Mouse (Mus musculus): ENCODE results near the gene Prdm12. TPM values are rescaled to one million over a fixed set of nuclear protein-coding genes. Genes with fewer than 3 reads are reported as not detected.
"Not testable (repeated sequence)": the region's sequence is repeated elsewhere in the genome, so short reads cannot be mapped to it uniquely, and the experiment has no call there.

Prdm12 gene
- total RNA-seq, 2 experiments from 2014 or later = not detected

DNA sequence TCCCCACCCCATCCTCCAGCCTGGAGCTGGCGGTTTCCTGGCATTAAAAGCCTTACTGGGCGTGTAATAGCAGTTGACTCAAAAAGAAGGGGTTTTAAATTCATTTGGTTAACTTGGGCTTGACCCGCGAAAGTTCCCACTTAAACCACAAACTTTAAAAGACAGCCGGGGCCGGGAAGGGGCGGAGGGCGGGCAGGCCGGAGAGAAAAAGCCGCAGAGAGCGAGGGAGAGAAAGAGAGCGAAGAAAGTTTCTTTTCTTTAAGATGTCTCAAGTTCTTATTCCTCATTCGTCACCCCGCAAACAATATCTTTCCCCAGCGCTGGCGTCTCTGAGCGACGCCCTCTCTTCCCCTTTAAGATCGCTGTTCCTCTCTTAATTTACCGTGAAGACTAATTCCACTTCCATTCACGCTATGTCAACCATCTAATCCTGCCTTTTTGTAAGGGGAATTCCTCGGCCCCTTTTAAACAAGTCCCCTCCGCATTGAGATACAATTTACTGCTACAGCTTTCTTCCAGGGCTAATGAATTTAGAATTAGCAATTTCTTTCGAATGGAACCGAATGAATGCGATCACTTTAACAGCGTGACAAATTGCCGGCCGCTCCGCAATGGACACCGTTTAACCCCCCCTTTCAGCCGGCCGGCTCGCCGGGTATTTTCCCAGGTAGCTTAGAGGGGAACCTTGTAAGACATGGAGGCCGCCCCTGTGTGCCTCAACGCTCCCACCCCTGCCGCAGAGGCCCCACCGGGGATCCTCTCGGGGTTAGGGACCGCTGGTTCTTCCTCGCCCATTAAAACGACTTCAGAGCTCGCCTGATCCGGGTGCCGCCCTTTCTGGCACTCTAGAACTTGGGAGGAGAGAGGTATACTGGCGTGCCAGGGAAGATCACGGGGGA lies 1.0 kb downstream of the Prdm12 start:
- no peak for DNase-seq (ENCODE audit: extremely low spot score in 1 of 2, low spot score in 1 of 2)

GRCm38 (mm10) chr2:31641508-31641830 lies 1.6 kb downstream of the Prdm12 start:
- DNase-seq (ENCODE audit: extremely low spot score in 1 of 2, low spot score in 1 of 2) = no peak

DNA sequence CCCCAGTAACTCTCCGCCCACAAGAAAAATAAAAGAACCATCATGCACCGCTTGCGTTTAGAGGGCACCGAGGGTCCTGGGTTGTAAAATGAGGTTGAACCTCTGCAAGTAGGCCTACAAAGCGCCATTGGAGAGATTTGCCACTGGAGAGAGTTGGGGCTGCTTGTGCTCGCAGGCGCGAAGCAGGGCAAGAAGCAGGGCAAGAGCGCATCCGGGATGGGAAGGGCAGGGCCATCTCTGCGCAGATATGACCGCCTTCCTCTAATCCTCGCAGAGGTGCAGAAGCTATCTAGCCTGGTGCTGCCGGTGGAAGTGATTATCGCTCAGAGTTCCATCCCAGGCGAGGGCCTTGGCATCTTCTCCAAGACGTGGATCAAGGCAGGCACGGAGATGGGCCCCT lies 2.1 kb downstream of the Prdm12 start:
- DNase-seq (ENCODE audit: extremely low spot score in 1 of 2, low spot score in 1 of 2) = no peak

GRCm38 (mm10) chr2:31653971-31654853 lies 14.4 kb downstream of the Prdm12 start:
- DNase-seq (ENCODE audit: extremely low spot score in 1 of 2, low spot score in 1 of 2) = peak; percentile 41 to 50

DNA sequence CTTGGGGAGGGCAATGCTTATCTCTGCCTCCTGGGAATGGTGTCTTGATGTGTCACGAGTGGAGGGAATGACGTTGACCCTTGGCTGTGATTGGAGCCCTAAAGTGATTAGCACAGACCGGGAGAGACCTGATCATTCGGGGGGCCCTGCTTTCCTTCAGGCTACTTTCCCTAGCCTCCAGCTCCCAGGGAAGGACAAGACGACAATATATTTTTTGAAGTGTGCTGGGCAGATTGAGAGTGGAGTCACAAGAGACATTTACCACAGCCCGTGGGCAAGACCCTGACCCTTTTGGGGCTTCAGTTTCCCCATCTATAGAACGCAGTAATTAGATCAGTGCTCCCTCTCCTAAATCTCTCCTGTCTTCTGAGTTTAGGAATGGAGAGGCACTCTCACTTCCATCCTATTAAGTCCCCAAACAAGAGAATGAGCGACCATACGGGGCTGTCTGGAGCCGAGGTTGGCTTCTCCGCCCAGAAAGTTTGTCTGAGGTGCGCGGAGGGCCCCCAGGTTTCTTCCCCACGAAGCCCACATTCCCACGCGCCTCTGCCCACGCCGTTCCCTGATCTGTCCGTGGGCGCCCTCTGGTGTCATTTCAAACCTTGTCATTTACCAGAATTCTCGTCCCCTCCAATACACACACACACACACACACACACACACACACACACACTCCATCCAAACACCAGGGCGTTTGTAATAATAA lies 15.2 kb downstream of the Prdm12 start:
- DNase-seq (ENCODE audit: extremely low spot score in 1 of 2, low spot score in 1 of 2) = peak; percentile 62 to 86

DNA sequence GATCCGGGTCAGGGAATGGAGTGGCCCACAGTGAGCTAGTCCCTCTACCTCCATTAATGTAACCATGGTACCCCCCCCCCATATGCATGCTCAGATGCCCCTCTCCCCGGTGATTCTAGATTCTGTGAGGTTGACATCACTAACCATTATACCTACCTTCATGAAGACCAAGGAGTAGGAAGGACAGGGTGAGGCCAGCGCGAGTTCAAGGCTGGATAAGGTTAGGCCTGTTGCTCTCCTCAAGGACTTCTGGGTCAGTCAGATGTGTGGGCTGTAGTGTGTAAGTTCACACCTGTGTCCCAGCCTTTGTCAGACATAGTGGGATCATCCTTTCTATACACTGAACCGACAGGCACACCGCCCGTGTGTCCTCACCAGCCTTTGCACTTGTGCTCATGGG lies 16.5 kb downstream of the Prdm12 start:
- no peak for DNase-seq (ENCODE audit: extremely low spot score in 1 of 2, low spot score in 1 of 2)

GRCm38 (mm10) chr2:31662939-31663803 lies 23.3 kb downstream of the Prdm12 start:
- DNase-seq (ENCODE audit: extremely low spot score in 1 of 2, low spot score in 1 of 2) = no peak

DNA sequence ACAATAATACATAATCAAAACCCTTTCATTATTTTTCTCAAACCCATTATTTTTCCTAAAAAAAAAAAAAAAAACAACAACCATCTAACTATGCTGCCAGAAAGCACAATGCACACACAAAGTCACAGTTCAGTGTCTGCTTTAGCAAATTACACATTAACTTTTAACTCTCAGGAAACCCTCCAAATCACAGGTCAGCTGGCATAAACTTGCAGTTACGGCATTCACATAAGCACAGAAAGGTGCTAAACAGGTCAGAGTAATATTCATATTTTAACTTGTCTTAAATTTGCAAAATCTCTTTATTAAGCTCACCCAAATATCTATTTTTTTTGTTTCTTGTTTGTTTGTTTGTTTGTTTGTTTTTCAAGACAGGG lies 24.0 kb downstream of the Prdm12 start:
- no peak for DNase-seq (ENCODE audit: extremely low spot score in 1 of 2, low spot score in 1 of 2)

DNA sequence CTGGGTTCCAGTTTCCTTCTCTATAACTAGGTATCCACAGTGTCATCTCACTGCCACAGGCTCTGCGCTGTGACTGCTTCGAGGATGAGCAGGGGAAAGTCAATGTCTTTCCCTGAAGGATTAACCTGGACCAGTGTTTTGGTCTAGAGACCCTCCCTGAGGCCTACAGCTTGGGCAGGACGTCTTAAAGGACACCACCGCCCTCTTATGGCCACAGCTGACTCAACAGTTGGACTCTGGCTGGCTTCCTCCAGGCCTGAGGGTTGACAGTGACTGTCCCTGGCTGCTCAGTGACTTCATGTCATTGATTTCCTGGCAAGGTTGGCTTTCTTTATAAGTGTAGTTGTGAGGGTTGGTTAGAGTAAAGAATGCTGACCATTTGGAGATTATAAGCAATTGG lies 27.5 kb downstream of the Prdm12 start:
- DNase-seq (ENCODE audit: extremely low spot score in 1 of 2, low spot score in 1 of 2) = no peak

- peak; percentile 73 to 74 for DNase-seq (ENCODE audit: extremely low spot score in 1 of 2, low spot score in 1 of 2)
These were observed 30.8 kb downstream of the Prdm12 start, which contains the start of gene Exosc2 for GRCm38 (mm10) chr2:31670551-31671035. TSS of gene Exosc2 (plus strand) at chr2:31670715.

DNA sequence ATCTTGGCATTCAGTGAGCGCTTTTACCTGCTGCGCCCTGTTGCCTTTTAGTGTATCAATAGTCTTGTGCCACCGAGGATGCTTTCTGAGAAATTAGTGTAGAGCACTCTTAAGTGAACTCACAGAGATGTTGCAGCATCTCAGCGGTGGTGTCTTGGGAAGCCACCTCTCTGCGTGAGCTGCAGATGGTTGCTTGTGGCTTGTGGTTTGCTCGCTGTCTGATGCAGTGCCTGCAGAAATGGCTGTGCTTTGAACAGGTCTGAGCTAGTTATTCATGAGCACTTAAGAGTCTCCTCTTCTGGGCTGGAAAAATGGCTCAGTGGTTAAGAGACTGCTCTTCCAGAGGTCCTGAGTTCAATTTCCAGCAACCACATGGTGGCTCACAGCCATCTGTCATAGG lies 38.8 kb downstream of the Prdm12 start:
- no peak for DNase-seq (ENCODE audit: extremely low spot score in 1 of 2, low spot score in 1 of 2)

DNA sequence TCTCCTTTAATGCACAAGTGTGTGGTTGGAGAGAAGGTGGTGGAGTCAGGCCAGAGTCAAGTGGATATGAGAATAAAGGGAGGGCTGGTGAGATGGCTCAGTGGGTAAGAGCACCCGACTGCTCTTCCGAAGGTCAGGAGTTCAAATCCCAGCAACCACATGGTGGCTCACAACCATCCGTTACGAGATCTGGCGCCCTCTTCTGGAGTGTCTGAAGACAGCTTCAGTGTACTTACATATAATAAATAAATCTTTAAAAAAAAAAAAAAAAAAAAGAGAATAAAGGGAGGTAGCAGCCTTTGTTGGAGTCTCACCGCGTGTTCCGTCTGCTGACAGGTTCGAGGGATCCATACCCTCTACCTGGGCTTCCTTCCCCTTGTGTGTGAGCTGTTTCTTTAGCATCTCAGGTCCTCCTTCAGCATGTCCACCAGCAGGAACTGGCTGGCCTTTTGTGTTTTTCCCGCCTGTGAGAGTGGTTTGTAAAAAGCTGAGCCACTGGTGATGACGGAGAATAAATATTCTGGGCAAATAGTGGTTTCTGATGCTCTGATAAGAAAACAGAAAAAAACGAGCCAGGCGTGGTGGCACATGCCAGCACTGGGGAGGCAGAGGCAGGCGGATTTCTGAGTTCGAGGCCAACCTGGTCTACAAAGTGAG lies 41.3 kb downstream of the Prdm12 start:
- not testable (repeated sequence) for DNase-seq (ENCODE audit: extremely low spot score in 1 of 2, low spot score in 1 of 2)

DNA sequence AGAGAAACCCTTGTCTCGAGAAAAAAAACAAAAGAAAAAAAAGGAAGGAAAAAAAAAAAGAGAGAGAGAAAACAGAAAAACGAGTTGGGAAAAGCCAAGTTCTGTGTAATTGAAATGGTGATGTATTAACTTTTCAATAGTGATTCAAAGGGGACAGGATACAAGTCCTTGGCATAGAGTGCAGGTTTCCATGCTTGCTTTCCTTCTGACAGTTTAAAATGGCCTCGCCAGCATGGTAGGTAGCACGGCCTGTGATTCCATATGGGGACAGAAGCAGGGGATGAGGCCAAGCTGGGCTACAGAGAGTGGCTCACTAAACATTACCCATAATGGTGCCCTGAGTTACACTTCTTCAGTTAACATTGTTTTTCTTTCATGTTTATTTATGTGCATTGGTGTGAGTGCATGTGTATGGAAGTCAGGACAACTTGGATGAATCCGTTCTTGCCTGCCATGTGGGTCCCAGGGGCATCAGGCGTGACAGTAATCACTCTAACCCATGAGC lies 41.9 kb downstream of the Prdm12 start:
- DNase-seq (ENCODE audit: extremely low spot score in 1 of 2, low spot score in 1 of 2) = no peak

DNA sequence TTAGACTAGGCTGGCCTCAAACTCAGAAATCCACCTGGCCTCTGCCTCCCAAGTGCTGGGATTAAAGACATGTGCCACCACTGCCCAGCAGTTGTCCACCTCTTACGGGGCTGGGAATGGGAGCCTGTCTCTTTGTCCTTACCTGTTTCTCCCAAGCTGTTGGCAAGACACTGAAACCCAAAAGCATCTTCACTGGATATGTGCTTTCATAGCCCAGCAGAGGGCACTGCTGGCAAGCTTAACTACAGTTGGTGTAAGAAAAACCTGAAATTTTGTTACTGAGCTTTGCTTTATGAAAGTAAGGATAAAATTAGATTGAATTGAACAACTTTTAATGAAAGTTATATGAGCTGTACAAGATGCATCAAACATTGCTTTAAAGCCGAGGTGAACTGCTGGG lies 43.8 kb downstream of the Prdm12 start:
- peak; percentile 41 to 64 for DNase-seq (ENCODE audit: extremely low spot score in 1 of 2, low spot score in 1 of 2)

GRCm38 (mm10) chr2:31688074-31688925 lies 48.5 kb downstream of the Prdm12 start, which contains the start of gene Abl1:
TSS of gene Abl1 (plus strand) at chr2:31688376.
- DNase-seq (ENCODE audit: extremely low spot score in 1 of 2, low spot score in 1 of 2) = peak; percentile 75 to 85

GRCm38 (mm10) chr2:31689045-31689444 lies 49.2 kb downstream of the Prdm12 start:
- no peak for DNase-seq (ENCODE audit: extremely low spot score in 1 of 2, low spot score in 1 of 2)

DNA sequence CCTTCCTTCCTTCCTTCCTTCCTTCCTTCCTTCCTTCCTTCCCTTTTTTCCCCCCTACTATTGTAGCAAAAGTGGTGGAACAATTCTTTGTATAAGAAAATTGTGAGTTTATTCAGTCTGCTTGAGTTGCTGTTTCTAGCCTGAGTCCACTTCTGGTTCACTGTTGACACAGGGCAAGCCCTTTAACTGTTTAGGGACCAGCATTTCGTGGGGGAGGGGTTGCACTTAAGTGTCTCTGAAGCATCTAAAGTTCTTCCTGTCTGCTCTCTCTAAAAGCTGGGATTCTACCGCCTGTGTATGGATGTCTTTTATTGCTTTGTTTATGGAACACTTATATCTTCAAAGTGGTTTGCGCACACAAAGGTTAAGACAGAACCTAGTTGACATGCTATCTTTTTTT lies 50.2 kb downstream of the Prdm12 start:
- DNase-seq (ENCODE audit: extremely low spot score in 1 of 2, low spot score in 1 of 2) = no peak

DNA sequence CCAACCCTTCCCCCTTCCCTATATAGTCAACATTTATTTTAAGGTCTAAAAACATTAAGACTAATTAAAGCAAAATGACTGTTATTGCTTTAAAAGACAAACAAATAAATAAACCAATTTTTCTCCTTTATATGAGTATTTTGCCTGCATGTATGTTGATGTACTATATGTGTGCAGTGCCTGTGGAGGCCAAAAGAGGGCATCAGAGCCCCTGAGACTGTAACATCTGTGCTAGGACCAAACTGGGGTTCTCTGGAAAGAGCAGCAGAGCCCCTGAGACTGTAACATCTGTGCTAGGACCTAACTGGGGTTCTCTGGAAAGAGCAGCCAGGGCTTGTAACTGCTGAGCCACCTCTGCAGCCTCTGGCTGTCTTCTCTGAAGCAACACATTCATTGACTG lies 58.4 kb downstream of the Prdm12 start:
- no peak for DNase-seq (ENCODE audit: extremely low spot score in 1 of 2, low spot score in 1 of 2)

Measured in layer of hippocampus, postnatal 25 days (tissue).